Mouse (Mus musculus): Measurements from ENCODE around the gene Slc25a22. TPM values are rescaled to one million over a fixed set of nuclear protein-coding genes. Genes with fewer than 3 reads are reported as not detected.

Slc25a22 gene
- polyA plus RNA-seq, 1 experiment, result 7.2 TPM

- peaks cover 30% of the 10 kb centered on the region for H3K4me1 ChIP-seq (ENCODE audit: control insufficient read depth, insufficient read depth, low read length)
- peak overlapping the region; percentile 92 for H3K4me3 ChIP-seq (ENCODE audit: control insufficient read depth, low read depth, low read length)
- no peaks in the 10 kb centered on the region for H3K27me3 ChIP-seq (ENCODE audit: control insufficient read depth, insufficient read depth, low read length)
- TF ChIP-seq CTCF (IDR thresholded peaks at IDR 0.05; ENCODE audit: control insufficient read depth, insufficient read depth, insufficient replicate concordance, low read depth, low read length) (no peak), POLR2A (IDR thresholded peaks at IDR 0.05; ENCODE audit: control insufficient read depth, low read depth, low read length) (no peak)
- no peaks in the 10 kb centered on the region for H3K36me3 ChIP-seq (ENCODE audit: control insufficient read depth, insufficient read depth, low read length)
- peak overlapping the region; percentile 86 for H3K27ac ChIP-seq (ENCODE audit: control insufficient read depth, insufficient read depth, low read depth, low read length)
Measured at GRCm38 (mm10) chr7:141476981-141477370, 39.3 kb upstream of the Slc25a22 start.

GRCm38 (mm10) chr7:141476226-141476980, 38.7 kb upstream of the Slc25a22 start:
- Histone ChIP-seq H3K4me1 (ENCODE audit: control insufficient read depth, insufficient read depth, low read length) (peaks cover 26% of the 10 kb centered on the region), H3K36me3 (ENCODE audit: control insufficient read depth, insufficient read depth, low read length) (no peaks in the 10 kb centered on the region), H3K27me3 (ENCODE audit: control insufficient read depth, insufficient read depth, low read length) (no peaks in the 10 kb centered on the region), H3K27ac (ENCODE audit: control insufficient read depth, insufficient read depth, low read depth, low read length) (peak overlapping the region; percentile 86), H3K4me3 (ENCODE audit: control insufficient read depth, low read depth, low read length) (peak overlapping the region; percentile 92)
- TF ChIP-seq CTCF (IDR thresholded peaks at IDR 0.05; ENCODE audit: control insufficient read depth, insufficient read depth, insufficient replicate concordance, low read depth, low read length), result no peak
- TF ChIP-seq POLR2A (IDR thresholded peaks at IDR 0.05; ENCODE audit: control insufficient read depth, low read depth, low read length), result no peak; the same call in 1 of the 2 replicates

- Histone ChIP-seq H3K4me1 (ENCODE audit: control insufficient read depth, insufficient read depth, low read length) (peaks cover 23% of the 10 kb centered on the region), H3K36me3 (ENCODE audit: control insufficient read depth, insufficient read depth, low read length) (no peaks in the 10 kb centered on the region), H3K4me3 (ENCODE audit: control insufficient read depth, low read depth, low read length) (peak overlapping the region; percentile 92), H3K27ac (ENCODE audit: control insufficient read depth, insufficient read depth, low read depth, low read length) (peak overlapping the region; percentile 86), H3K27me3 (ENCODE audit: control insufficient read depth, insufficient read depth, low read length) (no peaks in the 10 kb centered on the region)
- no peak for TF ChIP-seq CTCF (IDR thresholded peaks at IDR 0.05; ENCODE audit: control insufficient read depth, insufficient read depth, insufficient replicate concordance, low read depth, low read length)
- no peak for TF ChIP-seq POLR2A (IDR thresholded peaks at IDR 0.05; ENCODE audit: control insufficient read depth, low read depth, low read length)
Measured at GRCm38 (mm10) chr7:141475805-141476158, 38.1 kb upstream of the Slc25a22 start.

- peak within 1 kb of the TSS; percentile 86 for H3K27ac ChIP-seq (ENCODE audit: control insufficient read depth, insufficient read depth, low read depth, low read length)
- no peaks in the 10 kb centered on the region for H3K27me3 ChIP-seq (ENCODE audit: control insufficient read depth, insufficient read depth, low read length)
- no peaks in the 10 kb centered on the region; the same call in 1 of the 2 replicates for H3K36me3 ChIP-seq (ENCODE audit: control insufficient read depth, insufficient read depth, low read length)
- TF ChIP-seq CTCF (IDR thresholded peaks at IDR 0.05; ENCODE audit: control insufficient read depth, insufficient read depth, insufficient replicate concordance, low read depth, low read length) (no peak), POLR2A (IDR thresholded peaks at IDR 0.05; ENCODE audit: control insufficient read depth, low read depth, low read length) (peak; percentile 73)
- peak within 1 kb of the TSS; percentile 92 for H3K4me3 ChIP-seq (ENCODE audit: control insufficient read depth, low read depth, low read length)
- peaks cover 23% of the 10 kb centered on the region for H3K4me1 ChIP-seq (ENCODE audit: control insufficient read depth, insufficient read depth, low read length)
Measured at GRCm38 (mm10) chr7:141475011-141475804, 37.5 kb upstream of the Slc25a22 start, which contains the start of the genes Polr2l and Tspan4. Gene Polr2l (minus strand): TSS chr7:141475132. Gene Tspan4 (plus strand): TSS chr7:141475240.

- TF ChIP-seq CTCF (IDR thresholded peaks at IDR 0.05; ENCODE audit: control insufficient read depth, insufficient read depth, insufficient replicate concordance, low read depth, low read length) (no peak), POLR2A (IDR thresholded peaks at IDR 0.05; ENCODE audit: control insufficient read depth, low read depth, low read length) (no peak)
- Histone ChIP-seq H3K27me3 (ENCODE audit: control insufficient read depth, insufficient read depth, low read length) (no peaks in the 10 kb centered on the region), H3K4me3 (ENCODE audit: control insufficient read depth, low read depth, low read length) (peak overlapping the region; percentile 92), H3K4me1 (ENCODE audit: control insufficient read depth, insufficient read depth, low read length) (peaks cover 25% of the 10 kb centered on the region), H3K27ac (ENCODE audit: control insufficient read depth, insufficient read depth, low read depth, low read length) (no peak overlapping the region; the same call in 1 of the 2 replicates), H3K36me3 (ENCODE audit: control insufficient read depth, insufficient read depth, low read length) (no peaks in the 10 kb centered on the region; the same call in 1 of the 2 replicates)
Measured at GRCm38 (mm10) chr7:141474160-141474559, 36.5 kb upstream of the Slc25a22 start.

GRCm38 (mm10) chr7:141472763-141473162, 35.1 kb upstream of the Slc25a22 start:
- H3K27ac ChIP-seq (ENCODE audit: control insufficient read depth, insufficient read depth, low read depth, low read length), result 0 out of 2 replicates have a peak overlapping the region, but pooled peaks have one; percentile 34
- no peak overlapping the region for H3K4me3 ChIP-seq (ENCODE audit: control insufficient read depth, low read depth, low read length)
- no peaks in the 10 kb centered on the region; the same call in 1 of the 2 replicates for H3K36me3 ChIP-seq (ENCODE audit: control insufficient read depth, insufficient read depth, low read length)
- peaks cover 34% of the 10 kb centered on the region for H3K4me1 ChIP-seq (ENCODE audit: control insufficient read depth, insufficient read depth, low read length)
- TF ChIP-seq POLR2A (IDR thresholded peaks at IDR 0.05; ENCODE audit: control insufficient read depth, low read depth, low read length) (no peak), CTCF (IDR thresholded peaks at IDR 0.05; ENCODE audit: control insufficient read depth, insufficient read depth, insufficient replicate concordance, low read depth, low read length) (no peak)
- no peaks in the 10 kb centered on the region for H3K27me3 ChIP-seq (ENCODE audit: control insufficient read depth, insufficient read depth, low read length)

- H3K4me3 ChIP-seq (ENCODE audit: control insufficient read depth, low read depth, low read length), result no peak overlapping the region
- H3K27ac ChIP-seq (ENCODE audit: control insufficient read depth, insufficient read depth, low read depth, low read length), result no peak overlapping the region
- no peaks in the 10 kb centered on the region; the same call in 1 of the 2 replicates for H3K36me3 ChIP-seq (ENCODE audit: control insufficient read depth, insufficient read depth, low read length)
- TF ChIP-seq CTCF (IDR thresholded peaks at IDR 0.05; ENCODE audit: control insufficient read depth, insufficient read depth, insufficient replicate concordance, low read depth, low read length), result no peak
- no peak for TF ChIP-seq POLR2A (IDR thresholded peaks at IDR 0.05; ENCODE audit: control insufficient read depth, low read depth, low read length)
- peaks cover 39% of the 10 kb centered on the region for H3K4me1 ChIP-seq (ENCODE audit: control insufficient read depth, insufficient read depth, low read length)
- H3K27me3 ChIP-seq (ENCODE audit: control insufficient read depth, insufficient read depth, low read length), result no peaks in the 10 kb centered on the region
Measured at GRCm38 (mm10) chr7:141472226-141472625, 34.5 kb upstream of the Slc25a22 start.

Measured in testis, adult 2 months (tissue).